Comparison of ENCODE assay signal across 8 mouse cellular contexts in genomic region chr19:7136016-7136415, GRCm38 (mm10). TPM values are rescaled to one million over a fixed set of nuclear protein-coding genes. Genes with fewer than 3 reads are reported as not detected.
DNase-seq lines count a peak whose midpoint lies in the region; ATAC-seq lines count a peak whose summit lies in the region.

No protein-coding gene starts in this region.

- H3K4me2 ChIP-seq in lung, embryonic 16.5 days (ENCODE audit: low read depth, low read length), result no peak overlapping the region
- peak overlapping the region; percentile 40 for H3K4me2 ChIP-seq in neural tube, embryonic 12.5 days (replicated peaks)

- H3K9me3 ChIP-seq in lung, embryonic 16.5 days (ENCODE audit: control insufficient read depth, low read length), result no peaks in the 10 kb centered on the region
- H3K9me3 ChIP-seq in neural tube, embryonic 12.5 days, result no peaks in the 10 kb centered on the region

- no peak overlapping the region for H3K27ac ChIP-seq in lung, embryonic 16.5 days (ENCODE audit: low read length)
- peak overlapping the region; percentile 42; the same call in 1 of the 2 replicates for H3K27ac ChIP-seq in neural tube, embryonic 12.5 days

- no peak overlapping the region for H3K4me3 ChIP-seq in lung, embryonic 16.5 days (ENCODE audit: low read length)
- H3K4me3 ChIP-seq in neural tube, embryonic 12.5 days, result no peak overlapping the region

- H3K9ac ChIP-seq in lung, embryonic 16.5 days (ENCODE audit: low read length), result no peak overlapping the region
- no peak overlapping the region for H3K9ac ChIP-seq in neural tube, embryonic 12.5 days

- H3K27me3 ChIP-seq in lung, embryonic 16.5 days (ENCODE audit: control insufficient read depth, insufficient read depth, low read depth, low read length), result peaks cover 3% of the 10 kb centered on the region; the same call in 1 of the 2 replicates
- peaks cover 31% of the 10 kb centered on the region for H3K27me3 ChIP-seq in neural tube, embryonic 12.5 days (replicated peaks)

- ATAC-seq in lung, embryonic 16.5 days (ENCODE audit: low read depth), result peak; percentile 69; the same call in 1 of the 2 replicates
- 0 out of 2 replicates have a peak, but pooled peaks have one; percentile 31 for ATAC-seq in neural tube, embryonic 12.5 days (ENCODE audit: low FRiP score, low read depth)
- ATAC-seq in frontal cortex, adult (ENCODE audit: low TSS enrichment), result no peak

- peaks cover 27% of the 10 kb centered on the region for H3K4me1 ChIP-seq in lung, embryonic 16.5 days (replicated peaks; ENCODE audit: control insufficient read depth, insufficient read depth, low read length)
- peaks cover 91% of the 10 kb centered on the region for H3K4me1 ChIP-seq in neural tube, embryonic 12.5 days

- no peak for DNase-seq in lung, postnatal 10 days
- peak; percentile 73 to 76 for DNase-seq in cerebellum, postnatal 36 days
- peak; percentile 35 to 59 for DNase-seq in heart, postnatal 14 days
- peak; percentile 81 to 86 for DNase-seq in kidney, postnatal 36 days
- no peak for DNase-seq in gastrocnemius, postnatal 4 days (ENCODE audit: low spot score in 2 of 2)

- 20% methylated on average over 8 of the region's 9 CpGs for WGBS in lung, embryonic 16.5 days
- 5% methylated on average over 9 of the region's 9 CpGs for WGBS in neural tube, embryonic 12.5 days

- no peaks in the 10 kb centered on the region for H3K36me3 ChIP-seq in lung, embryonic 16.5 days (ENCODE audit: control insufficient read depth, insufficient read depth, low read length)
- no peaks in the 10 kb centered on the region for H3K36me3 ChIP-seq in neural tube, embryonic 12.5 days

- intact Hi-C loops in heart, postnatal 14 days (cut with DNase I), result no loop called here

RNA-seq across cellular contexts. Expression of gene Flrt1, which starts 30.5 kb away (rescaled TPM):
- polyA plus RNA-seq in lung, embryonic 16.5 days (2015; fragmentation: Nextera tagmentation; extraction: Ambion mirVana), result 0.99 and 1.1 TPM in 2 replicates
- 1 to 10 TPM in 1 of 2 experiments, under 1 TPM in 1; 0.98 to 1.0 TPM for total RNA-seq in heart, postnatal 14 days (2021)
- polyA plus RNA-seq in neural tube, embryonic 12.5 days (2016; fragmentation: Nextera tagmentation; extraction: Ambion mirVana), result 7.0 and 9.9 TPM in 2 replicates
- 1 to 10 TPM in 1 of 2 experiments, under 1 TPM in 1; 0.91 to 1.4 TPM for total RNA-seq in gastrocnemius, postnatal 4 days (2021)

Comparison
In these comparisons a context has a peak if more than half of its experiments do, and no peak if none do; other contexts are left out.
1. DNase-seq: peak in cerebellum, postnatal 36 days (2 of 2), heart, postnatal 14 days (2 of 2) and kidney, postnatal 36 days (2 of 2); none in lung, postnatal 10 days (single experiment) and gastrocnemius, postnatal 4 days (0 of 2).